Mouse (Mus musculus): ENCODE data around the gene Tenm2. TPM values are rescaled to one million over a fixed set of nuclear protein-coding genes. Genes with fewer than 3 reads are reported as not detected.
A peak's percentile ranks its signal among the peaks of the same experiment; 100 is the strongest.

Gene Tenm2
- total RNA-seq, 2 experiments from 2014 or later, result 141 to 157 TPM

DNA sequence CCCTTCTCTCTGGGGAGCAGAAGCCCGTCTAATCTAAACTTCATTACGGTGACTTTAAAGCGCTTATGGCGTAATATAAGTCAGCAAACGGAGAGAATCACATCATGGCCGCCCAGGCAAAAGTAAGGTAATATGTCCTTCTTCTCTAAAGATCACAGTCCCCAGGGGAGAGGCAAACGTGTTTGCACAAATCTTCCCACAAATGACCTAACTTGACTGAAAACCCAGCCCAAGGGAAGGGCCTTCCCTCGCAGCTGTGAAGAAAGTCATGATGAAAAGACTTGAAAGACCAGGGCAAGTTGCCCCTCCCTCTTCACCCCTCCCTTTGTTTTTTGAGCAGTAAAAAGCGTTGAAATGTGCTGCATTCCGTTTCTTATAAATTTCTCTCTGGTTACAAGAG is 971.9 kb downstream of the Tenm2 start:
- no peak for DNase-seq

DNA sequence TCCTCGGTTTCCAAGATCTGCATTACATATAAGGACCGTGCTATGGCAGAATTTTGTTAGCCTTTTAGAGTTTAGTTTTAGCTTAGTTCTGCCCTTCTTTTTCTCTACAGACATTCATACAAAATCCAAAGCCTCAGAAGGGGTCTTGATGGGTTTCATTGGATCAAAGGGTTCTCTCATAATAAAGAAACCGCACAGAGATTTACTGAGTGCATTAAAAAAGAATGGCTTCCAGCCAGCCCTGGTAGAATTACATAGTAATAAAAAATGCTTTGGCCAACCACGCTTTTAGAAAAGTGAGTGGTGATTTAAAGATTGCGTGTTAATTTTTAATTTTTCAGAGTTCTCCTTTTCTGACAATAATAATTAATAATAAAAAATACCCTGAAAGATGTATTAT is 978.6 kb downstream of the Tenm2 start:
- DNase-seq, result no peak

DNA sequence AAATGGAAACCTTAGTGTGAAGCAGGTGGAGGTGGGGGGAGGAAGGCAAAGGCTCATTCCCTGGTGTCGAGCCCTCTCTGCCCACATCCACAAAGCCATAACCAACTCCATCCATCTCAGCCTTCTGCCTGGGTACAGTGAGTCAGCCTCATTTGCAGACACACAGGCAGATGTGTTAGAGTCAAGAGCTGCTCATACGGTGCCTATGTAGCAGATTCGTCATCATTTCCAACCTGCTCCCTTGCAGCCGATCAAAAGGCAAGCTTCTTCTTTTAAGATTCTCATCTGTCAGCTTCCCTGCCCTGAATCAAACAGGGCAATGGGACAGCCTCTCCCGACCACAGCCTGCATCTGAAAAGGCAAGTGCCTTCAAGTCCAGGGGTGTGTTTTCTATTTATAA is 979.0 kb downstream of the Tenm2 start:
- DNase-seq, result no peak

DNA sequence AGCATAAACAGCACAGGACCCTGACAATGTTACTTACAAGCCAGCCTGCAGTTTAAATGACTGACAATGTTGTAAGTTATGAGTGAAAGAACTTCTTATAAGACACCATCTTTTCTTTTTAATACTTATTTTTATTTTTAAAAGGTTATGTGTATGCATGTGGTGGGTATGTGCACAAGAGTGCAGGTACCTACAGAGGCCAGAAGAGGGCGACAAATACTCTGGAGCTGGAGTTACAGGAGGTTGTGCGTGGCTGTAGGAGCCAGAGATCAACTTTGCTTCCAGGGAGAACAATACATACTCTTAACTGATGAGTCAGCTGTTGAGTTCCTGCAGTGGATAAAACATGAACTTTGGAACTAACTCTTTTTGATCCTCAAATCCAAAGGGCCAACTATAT is 981.7 kb downstream of the Tenm2 start:
- no peak for DNase-seq

DNA sequence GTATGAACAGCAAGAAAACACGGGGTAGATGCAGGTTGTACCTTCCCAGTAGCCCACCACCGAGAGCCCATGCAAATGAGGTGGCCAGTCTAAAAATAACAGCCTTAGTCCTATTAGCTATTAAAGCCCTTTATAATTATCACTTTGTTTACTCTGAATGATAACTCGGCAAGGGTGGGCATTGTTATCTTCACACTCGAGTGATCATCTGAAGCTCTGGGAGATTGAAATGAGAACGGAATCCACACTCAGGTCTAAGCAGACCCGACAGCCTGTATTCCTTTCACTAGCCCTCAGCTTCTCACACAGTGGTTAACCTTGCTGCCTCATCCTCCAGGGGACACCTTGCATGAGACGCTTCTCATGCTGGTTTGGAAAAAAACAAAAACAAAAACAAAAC is 985.7 kb downstream of the Tenm2 start:
- no peak for DNase-seq

DNA sequence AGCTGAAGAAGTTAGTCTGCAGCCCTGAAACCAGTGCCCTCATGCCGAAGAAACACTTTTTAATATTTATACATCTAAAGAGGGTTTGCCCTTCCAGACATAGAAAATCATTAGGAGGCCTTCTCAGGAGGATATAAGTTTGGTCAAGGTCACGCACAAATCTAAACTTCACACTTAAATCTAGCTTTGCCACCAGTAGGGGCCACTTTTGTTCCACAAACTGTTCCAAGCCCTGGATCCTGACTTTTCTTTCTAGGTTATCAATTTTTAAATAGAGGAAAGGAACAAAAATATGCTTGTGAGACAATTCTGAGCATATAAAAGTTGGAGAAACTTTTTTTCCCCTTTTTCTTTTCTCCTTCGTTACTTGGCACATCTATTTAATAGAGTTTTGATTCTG is 989.6 kb downstream of the Tenm2 start:
- no peak for DNase-seq

DNA sequence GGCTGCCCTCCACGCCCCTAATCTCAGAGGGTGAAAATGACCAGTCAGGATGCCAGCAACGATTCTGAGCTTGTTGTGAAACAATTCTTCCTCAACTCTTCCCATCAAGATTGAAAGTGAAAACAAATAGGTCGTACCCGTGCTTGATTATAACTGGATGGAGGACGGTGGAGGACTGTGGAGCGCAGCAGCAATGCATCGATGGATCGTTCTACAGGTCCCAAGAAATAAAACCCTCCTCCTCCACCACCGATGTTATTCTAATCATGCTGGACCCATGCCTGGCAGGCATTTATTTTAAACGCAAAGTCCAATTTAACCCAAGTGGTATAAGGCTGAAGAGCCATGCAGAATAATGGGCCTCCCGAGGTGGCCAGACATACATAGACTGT is 991.3 kb downstream of the Tenm2 start:
- no peak for DNase-seq

DNA sequence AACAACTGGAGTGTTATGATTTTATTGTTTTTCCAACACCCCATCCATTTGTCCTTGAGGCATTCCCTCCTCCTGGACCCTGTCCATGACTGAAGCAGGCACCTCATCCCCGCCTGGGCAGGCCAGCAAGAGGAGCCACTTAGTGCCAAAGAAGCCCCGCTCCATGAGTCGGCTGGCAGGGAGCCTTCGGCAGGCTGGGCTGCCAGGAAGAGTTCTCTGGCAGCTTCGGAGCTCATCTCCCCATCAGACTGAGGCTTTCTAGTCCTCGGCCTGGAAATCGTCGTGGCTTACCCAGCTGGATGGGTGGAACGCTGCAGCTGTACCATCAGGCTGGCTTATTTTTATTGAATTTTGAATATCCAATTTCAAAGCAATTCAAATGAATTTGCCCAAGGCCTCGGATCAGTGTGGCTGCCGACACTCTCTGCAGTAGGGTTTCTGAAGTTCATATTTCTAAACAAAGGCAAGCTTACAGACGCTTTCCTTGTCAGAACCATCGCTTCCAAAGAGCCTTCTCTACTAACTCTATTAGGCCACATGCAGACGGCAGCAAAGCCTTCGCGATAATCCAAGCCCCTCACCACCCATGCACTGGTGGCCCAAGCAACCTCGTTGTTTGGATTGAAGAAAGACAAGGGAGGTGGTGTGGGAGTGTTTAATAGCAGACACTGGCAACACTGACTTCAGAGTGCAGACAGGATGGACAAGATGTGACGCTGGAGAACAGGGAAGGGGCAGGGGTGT is 991.8 kb downstream of the Tenm2 start:
- peak; percentile 61 to 69 for DNase-seq

DNA sequence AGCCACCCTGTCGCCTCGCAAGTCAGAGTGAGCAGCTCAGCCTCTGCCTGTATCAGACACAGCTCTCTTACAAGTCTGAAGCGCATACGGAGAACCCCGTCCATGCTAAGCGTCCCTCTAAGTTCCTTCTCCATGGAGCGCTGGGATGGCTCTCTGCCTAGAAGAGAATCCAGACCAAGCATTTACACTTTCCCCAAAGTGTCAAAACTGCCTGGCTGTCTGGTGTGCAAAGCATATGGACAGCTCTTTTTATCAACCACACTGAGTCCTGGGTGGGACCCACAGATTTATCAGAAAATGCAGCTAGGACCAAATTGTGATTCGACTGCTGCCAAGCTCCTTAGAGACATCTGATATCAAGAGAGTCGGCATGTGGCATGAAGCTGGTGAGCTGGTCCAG is 996.9 kb downstream of the Tenm2 start:
- DNase-seq, result no peak

DNA sequence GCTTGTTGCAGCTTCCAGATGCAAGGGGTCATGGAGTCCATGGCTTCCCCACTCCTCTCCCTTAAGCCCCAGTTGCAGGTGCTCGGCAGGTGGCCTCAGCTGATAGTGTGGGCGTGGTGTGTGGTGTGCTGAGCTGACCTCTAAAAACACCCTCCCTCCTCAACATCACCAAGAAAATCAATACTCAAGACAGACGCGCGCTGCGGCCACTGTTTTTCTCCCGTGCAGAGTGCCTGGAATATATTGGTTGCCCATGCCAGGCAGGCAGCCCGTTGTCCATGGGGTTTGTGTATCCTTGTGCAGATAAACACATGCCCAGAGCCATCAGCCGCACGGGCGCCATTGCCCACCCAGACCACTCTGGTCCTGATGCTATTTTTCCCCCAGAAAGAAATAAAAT is 1007.1 kb downstream of the Tenm2 start:
- DNase-seq, result no peak

DNA sequence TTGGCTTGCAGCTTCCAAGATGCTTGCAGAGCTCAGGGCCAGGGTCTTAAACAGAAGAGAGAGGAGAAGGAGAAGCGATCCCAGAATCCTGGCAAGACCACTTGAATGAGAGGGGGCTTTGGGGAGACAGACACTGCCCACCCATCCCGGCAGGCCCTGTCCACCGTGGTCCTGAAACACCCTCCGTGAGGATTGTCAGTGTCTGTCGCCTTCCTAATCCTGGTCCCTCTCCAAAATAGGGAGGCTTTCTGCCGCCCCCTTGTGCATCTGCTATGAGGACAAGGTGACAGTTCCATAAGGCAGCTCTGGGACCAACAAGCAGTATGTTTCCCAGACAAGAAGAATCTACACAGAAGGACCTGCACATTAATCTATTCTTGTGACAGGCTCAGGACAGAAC is 1007.6 kb downstream of the Tenm2 start:
- DNase-seq, result no peak

DNA sequence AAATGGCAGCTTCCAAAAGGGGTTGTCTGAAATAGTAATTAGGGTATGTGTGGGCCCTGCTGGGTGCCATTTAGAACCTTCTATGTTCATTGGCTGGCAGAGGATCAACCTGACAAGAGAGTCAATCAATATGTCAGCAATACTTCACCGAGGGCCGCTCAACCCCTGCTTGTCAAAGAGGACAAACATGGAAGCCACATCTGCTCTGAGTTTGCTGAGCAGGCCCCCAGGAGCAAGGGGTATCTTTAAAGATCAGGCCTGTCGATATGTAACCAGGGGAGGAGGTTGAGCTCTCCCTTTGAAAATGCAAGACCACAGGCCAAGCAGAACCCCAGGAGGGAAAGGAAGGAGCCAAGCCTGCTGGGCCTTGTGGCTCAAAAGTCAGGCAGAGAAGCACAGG is 1009.7 kb downstream of the Tenm2 start:
- no peak for DNase-seq

DNA sequence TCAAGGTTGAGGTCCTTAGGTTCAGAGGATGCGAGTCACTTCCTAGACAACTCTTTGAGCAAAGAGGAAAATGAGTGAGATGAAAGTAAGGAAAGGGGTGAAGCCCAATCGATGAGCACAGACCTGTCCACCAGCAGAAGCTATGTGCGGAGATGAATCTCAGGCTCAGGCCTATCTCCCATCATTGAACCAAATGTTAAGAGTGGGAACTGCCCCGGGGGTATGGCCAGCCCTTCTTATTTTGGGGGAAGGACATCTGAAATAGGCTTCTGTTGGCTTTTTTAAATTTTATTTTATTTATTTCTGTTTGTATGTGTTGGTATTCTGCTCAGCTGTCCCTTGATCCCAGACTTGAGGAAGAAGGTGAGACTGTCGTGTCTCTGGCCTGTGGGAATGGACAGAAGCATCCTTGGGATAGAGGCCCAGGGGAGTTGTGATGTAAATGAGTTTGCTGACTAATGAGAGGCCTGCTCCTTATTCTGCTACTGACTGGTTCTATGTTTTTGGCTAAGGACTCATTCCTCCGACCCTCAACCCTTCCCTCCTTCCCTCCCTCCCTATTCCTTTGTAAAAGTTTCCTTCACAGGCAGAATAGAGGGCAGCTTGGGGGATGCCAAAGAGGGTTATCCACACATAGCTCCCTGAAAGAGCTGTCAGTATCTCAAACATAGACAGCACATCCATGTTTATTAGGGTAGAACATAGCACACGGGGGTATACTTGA is 1011.9 kb downstream of the Tenm2 start:
- no peak for DNase-seq

DNA sequence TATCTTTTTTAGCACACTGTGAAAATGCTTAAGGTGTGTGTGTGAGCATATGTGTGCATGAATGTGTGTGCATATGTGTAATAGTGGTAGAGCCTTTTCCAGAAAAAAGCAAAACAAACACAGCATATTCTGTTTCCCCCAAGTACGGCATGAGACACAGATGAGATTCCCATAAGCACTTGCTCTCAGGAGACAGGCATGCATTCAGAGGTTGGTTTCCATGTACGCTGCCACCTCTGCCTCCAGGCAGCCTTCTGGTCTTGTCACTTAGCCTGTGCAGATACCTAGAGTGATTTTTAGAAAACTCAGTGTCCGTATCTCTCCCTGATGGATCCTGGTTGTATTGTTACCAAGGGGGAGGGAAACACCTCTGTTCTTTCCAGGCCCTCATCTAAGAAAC is 1013.7 kb downstream of the Tenm2 start:
- no peak for DNase-seq

DNA sequence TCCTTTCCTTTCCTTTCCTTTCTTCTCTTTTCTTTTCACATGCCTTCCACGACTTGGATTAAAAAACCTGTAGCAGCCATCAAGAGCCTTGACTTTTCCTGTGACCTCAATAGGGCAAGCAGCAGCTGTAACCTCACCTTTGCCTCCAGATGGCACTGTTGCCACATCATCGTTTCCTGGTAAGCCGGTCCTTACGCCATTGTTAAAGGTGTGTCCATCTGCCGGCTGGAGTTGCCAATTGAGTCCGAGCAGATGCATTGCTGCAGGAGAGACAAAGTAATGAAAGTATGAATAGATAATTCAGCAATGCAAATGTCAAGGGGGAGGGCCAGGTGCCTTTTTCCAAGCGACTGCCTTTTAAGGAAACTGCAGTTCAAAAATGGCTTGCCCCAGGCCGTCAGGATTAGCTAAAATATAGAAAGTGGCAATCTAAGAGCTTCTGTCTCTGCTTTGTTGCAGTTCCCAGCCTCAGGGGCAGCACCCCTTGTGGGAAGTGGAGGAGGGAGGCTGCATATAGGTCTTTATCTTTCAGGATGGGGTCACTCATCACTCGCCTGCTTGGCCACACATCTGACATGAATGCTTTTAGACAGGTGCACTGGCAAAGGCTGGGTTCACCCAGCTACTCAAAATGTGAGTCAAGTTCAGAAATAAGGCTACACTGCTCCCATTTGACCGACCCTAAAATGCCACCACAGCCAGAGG is 1014.3 kb downstream of the Tenm2 start:
- peak; percentile 65 to 72 for DNase-seq

DNA sequence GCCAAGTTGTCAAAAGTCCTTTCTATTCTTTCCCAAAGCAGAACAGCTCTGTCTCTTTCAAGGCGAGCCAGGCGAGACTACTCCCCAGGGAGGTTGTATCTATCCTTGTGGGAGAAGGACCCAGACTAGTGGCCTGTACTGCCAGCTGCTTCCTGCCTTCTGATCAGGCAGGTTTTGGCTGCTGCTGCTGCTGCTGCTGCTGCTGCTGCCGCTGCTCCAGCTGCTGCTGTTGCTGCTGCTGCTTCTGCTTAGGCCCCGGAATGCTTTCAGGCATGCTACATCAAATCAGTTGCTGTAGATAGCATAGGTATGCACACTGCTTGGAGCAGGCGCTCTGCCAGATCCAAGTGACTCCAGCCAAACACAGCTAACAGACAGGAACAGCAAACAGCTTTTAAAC is 1015.1 kb downstream of the Tenm2 start:
- no peak for DNase-seq

DNA sequence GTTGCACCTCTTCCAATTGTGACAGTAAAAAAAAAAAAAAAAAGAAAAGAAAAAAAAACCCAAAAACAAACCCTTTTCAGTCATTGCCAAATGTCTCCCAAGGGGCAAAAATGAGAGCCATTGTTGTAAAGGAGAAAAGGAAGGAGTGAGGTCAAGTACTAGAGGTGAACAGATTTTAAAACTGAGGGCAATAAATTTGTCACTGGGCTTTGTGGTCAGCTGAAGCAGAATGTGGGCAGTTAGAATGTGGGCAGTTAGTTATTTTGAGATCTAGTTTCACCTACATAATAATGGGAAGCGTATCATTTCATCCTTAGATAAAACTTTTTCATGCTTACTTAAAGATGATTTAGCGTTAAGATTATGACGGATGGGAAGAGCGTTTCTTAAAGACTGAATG is 1016.2 kb downstream of the Tenm2 start:
- no peak for DNase-seq

DNA sequence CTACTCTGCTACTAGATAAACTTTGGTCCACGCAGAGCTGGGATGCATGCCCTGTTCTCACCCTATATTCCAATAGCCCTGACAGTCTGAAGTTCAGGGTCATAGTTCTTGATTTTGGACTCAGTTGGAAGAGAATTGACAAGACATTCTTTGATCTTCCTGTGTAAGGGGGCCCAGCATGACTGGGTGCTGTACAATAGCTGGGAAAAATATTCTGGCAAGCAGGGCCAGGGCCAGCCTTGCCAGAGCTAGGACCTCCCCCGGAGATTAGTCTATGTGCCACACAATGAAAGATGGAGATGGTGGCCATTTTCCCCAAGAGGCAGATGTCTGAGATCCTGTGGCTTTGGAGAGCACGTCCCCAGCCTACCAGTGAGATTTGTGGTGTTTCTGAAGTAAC is 1021.2 kb downstream of the Tenm2 start:
- DNase-seq, result no peak

DNA sequence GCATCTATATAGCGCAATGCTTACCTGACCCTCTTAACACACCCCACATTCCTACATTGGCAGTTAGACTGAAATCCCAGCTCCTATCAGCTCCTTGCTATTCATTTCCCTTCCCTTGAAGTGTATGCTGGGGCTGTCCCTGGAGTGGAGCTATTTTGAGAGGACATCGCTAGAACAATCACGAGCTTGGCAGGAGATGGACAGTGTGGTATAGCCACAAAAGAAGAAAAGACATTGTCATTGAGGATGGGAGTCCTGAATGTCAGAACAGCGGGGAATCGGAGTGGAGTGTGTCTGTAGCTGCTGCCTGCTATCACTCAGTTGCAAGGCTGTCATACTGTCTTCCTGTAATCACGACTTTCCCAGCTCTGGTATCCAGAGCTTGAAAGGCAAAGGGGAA is 1031.4 kb downstream of the Tenm2 start:
- DNase-seq, result no peak

DNA sequence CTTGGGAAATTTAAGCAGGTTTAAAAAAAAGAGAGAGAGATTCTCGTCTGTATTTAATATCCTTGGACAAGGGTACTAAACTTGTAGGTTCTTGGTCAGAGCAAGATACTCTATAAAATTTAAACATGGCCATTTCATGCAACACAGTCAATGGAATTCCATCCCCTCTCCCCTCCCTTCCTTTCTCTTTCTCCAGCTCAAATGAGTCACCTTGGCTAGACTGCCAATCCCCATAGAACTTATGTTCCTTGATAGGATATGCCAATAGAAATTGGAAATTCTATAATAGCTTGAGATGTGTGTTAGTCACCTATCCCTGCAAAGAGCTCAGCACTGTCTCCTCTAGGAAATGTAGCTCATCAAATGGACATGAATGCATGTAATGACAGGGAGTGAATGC is 1031.9 kb downstream of the Tenm2 start:
- no peak for DNase-seq

DNA sequence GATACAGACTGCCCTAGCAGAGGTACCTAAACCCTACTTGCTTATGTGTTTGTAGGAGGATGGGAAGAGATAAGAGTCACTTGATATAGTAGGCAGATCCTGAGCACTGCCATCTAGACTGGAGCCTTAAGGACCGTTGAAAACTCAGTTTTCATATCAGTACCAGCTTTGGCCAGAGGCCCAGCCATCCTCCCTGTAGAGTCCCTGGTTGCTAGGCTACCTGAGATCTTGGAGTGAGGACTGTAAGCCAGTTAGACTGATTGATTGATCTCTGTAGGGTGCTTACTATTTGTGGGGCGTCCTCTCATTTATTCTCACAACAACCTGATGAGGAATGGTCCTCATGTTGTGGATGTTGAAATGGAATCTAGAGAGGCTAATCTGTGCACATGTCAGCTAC is 1041.4 kb downstream of the Tenm2 start:
- no peak for DNase-seq

DNA sequence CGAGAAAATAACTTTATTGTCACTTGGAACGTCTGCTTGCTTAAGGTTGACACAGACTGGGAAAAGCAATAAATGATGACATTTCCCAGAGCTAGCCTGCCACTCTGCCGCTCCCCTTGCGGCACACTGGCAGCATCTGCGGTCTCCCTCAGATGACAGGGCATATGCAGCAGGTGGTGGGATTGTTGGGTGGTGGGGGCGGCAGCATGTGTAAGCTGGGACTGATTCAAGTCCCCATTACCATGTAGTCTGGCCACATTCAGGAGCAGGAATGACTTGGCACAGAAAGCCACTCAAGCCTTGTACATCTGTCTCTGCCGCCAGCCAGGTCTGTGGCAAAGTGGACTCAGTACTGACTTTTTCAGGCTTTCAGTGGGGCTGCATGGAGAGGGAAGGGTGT is 1059.7 kb downstream of the Tenm2 start:
- peak; percentile 72 to 75 for DNase-seq

DNA sequence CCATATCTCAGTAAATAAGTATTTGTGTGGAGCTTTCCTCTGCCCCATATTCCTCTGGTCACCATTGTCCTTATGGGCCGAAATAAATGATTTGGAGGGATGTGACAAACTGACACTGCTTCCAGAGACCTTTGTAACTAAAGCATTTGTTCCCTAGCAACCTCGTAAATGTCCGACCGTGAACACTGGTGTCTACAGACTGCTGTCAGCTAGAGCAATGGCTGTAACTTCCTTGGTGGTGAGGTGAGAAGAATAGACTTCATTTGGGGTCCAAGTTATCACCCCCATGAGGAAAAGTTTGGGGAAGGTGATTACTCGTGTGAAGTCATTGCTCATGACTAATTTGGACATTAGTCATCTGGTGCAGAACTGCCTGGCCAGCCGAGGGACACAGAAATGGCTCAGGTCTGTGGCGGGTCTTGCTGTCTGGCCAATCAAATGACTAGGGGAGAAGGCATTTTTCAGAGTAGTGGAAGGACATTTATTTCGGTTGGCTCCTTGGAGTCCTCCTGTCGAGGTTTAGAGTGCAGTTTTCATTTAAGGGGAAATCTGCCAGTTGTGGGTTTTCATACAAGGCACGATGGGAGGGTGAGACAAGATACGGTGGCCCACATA is 1062.6 kb downstream of the Tenm2 start:
- no peak for DNase-seq
